Mouse (Mus musculus): ENCODE measurements around the gene Ube2k. TPM values are rescaled to one million over a fixed set of nuclear protein-coding genes. Genes with fewer than 3 reads are reported as not detected.

Gene Ube2k
- polyA plus RNA-seq, 1 experiment: 114 TPM

DNA sequence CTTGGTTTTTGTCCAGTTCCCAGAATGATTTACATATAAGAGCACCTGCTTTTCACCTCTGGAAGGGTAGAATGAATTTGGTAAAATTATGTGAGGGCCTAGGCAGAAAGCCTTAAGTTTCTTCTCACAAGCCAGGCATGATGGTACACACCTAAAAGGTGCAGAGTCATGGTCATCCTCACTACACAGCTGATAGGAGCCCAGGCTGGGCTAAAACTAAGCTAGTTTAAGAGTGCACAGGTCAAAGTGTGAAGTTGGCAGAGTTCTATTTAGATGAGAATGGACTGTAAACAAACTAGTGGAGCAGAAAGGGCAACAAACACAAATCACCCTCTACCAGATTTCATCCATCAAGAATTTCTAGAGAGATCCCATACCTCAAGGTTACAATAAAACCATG, 87.3 kb downstream of the Ube2k start:
- DNase-seq (ENCODE audit: extremely low spot score in 1 of 2, low spot score in 1 of 2): no peak

GRCm38 (mm10) chr5:65638896-65639295, 101.9 kb downstream of the Ube2k start:
- DNase-seq (ENCODE audit: extremely low spot score in 1 of 2, low spot score in 1 of 2): no peak

Other genes with a start within 250 kb of the Ube2k start
- gene Rfc1, start 201.6 kb upstream of the Ube2k start, polyA plus RNA-seq (2012; rRNA removed): 21.5 and 22.1 TPM in 2 replicates
- 0.40 and 0.42 TPM in 2 replicates for gene Klb, start 188.9 kb upstream of the Ube2k start, polyA plus RNA-seq (2012; rRNA removed)
- gene Rpl9, start 145.8 kb upstream of the Ube2k start, polyA plus RNA-seq (2012; rRNA removed): 777 and 820 TPM in 2 replicates
- gene Lias, start 145.7 kb upstream of the Ube2k start, polyA plus RNA-seq (2012; rRNA removed): 41.7 and 43.9 TPM in 2 replicates
- gene Ugdh, start 101.3 kb upstream of the Ube2k start, polyA plus RNA-seq (2012; rRNA removed): 29.1 and 29.2 TPM in 2 replicates
- not detected in 2 replicates for gene Gm43552, start 44.4 kb upstream of the Ube2k start, polyA plus RNA-seq (2012; rRNA removed)
- 148 and 181 TPM in 2 replicates for gene Smim14, start within 50 bp of the Ube2k start, polyA plus RNA-seq (2012; rRNA removed)
- gene Pds5a, start 161.0 kb downstream of the Ube2k start, polyA plus RNA-seq (2012; rRNA removed): 58.8 and 61.9 TPM in 2 replicates
- 5.9 and 6.9 TPM in 2 replicates for gene N4bp2, start 226.3 kb downstream of the Ube2k start, polyA plus RNA-seq (2012; rRNA removed)